Mouse (Mus musculus): ENCODE measurements at regions not wholly inside any gene's neighbourhood (a gene's known extent, or its start where the extent isn't known, plus 50 kb on each side); places are given as distances from the start of the nearest gene placed in this dataset.

- no peaks in the 10 kb centered on the region for H3K27me3 ChIP-seq (ENCODE audit: control insufficient read depth, insufficient read depth, low read depth, low read length)
- H3K4me2 ChIP-seq (ENCODE audit: low read depth, low read length): no peak overlapping the region
- H3K4me3 ChIP-seq (ENCODE audit: low read length): no peak overlapping the region
- H3K36me3 ChIP-seq (ENCODE audit: control insufficient read depth, insufficient read depth, low read length): no peaks in the 10 kb centered on the region
- no peak overlapping the region for H3K27ac ChIP-seq (ENCODE audit: low read length)
- H3K4me1 ChIP-seq (replicated peaks; ENCODE audit: control insufficient read depth, insufficient read depth, low read length): no peaks in the 10 kb centered on the region
- H3K9me3 ChIP-seq (ENCODE audit: control insufficient read depth, low read length): no peaks in the 10 kb centered on the region
- no peak overlapping the region for H3K9ac ChIP-seq (ENCODE audit: low read length)
- no peak for ATAC-seq (ENCODE audit: low read depth)
- 64% methylated on average over 2 of the region's 2 CpGs for WGBS
These were observed 658.6 kb downstream of the Ofcc1 start for GRCm38 (mm10) chr13:39702621-39703020.

GRCm38 (mm10) chr13:39691291-39692024 is 669.8 kb downstream of the Ofcc1 start:
- Histone ChIP-seq H3K9me3 (ENCODE audit: control insufficient read depth, low read length) (no peaks in the 10 kb centered on the region), H3K27ac (ENCODE audit: low read length) (no peak overlapping the region), H3K36me3 (ENCODE audit: control insufficient read depth, insufficient read depth, low read length) (no peaks in the 10 kb centered on the region), H3K9ac (ENCODE audit: low read length) (no peak overlapping the region), H3K4me3 (ENCODE audit: low read length) (no peak overlapping the region), H3K4me2 (ENCODE audit: low read depth, low read length) (no peak overlapping the region), H3K4me1 (replicated peaks; ENCODE audit: control insufficient read depth, insufficient read depth, low read length) (no peaks in the 10 kb centered on the region), H3K27me3 (ENCODE audit: control insufficient read depth, insufficient read depth, low read depth, low read length) (no peaks in the 10 kb centered on the region)
- no peak for ATAC-seq (ENCODE audit: low read depth)
- WGBS: 48% methylated on average over 3 of the region's 3 CpGs

- no peaks in the 10 kb centered on the region for H3K4me1 ChIP-seq (replicated peaks; ENCODE audit: control insufficient read depth, insufficient read depth, low read length)
- H3K4me2 ChIP-seq (ENCODE audit: low read depth, low read length): no peak overlapping the region
- no peak overlapping the region for H3K9ac ChIP-seq (ENCODE audit: low read length)
- H3K27me3 ChIP-seq (ENCODE audit: control insufficient read depth, insufficient read depth, low read depth, low read length): no peaks in the 10 kb centered on the region
- H3K4me3 ChIP-seq (ENCODE audit: low read length): no peak overlapping the region
- H3K9me3 ChIP-seq (ENCODE audit: control insufficient read depth, low read length): no peaks in the 10 kb centered on the region
- H3K27ac ChIP-seq (ENCODE audit: low read length): no peak overlapping the region
- ATAC-seq (ENCODE audit: low read depth): no peak
- 92% methylated on average over 1 of the region's 1 CpGs for WGBS
- H3K36me3 ChIP-seq (ENCODE audit: control insufficient read depth, insufficient read depth, low read length): no peaks in the 10 kb centered on the region
These were observed 696.7 kb downstream of the Ofcc1 start for GRCm38 (mm10) chr13:39664548-39664947.

- Histone ChIP-seq H3K27me3 (ENCODE audit: control insufficient read depth, insufficient read depth, low read depth, low read length) (no peaks in the 10 kb centered on the region), H3K9ac (ENCODE audit: low read length) (no peak overlapping the region), H3K36me3 (ENCODE audit: control insufficient read depth, insufficient read depth, low read length) (no peaks in the 10 kb centered on the region), H3K4me2 (ENCODE audit: low read depth, low read length) (no peak overlapping the region), H3K4me1 (replicated peaks; ENCODE audit: control insufficient read depth, insufficient read depth, low read length) (no peaks in the 10 kb centered on the region), H3K9me3 (ENCODE audit: control insufficient read depth, low read length) (no peaks in the 10 kb centered on the region), H3K27ac (ENCODE audit: low read length) (no peak overlapping the region), H3K4me3 (ENCODE audit: low read length) (no peak overlapping the region)
- no peak for ATAC-seq (ENCODE audit: low read depth)
- WGBS: 41% methylated on average over 12 of the region's 12 CpGs
These were observed 688.8 kb upstream of the Slc35b3 start for GRCm38 (mm10) chr13:39649457-39649856.

- no peaks in the 10 kb centered on the region for H3K9me3 ChIP-seq (ENCODE audit: control insufficient read depth, low read length)
- H3K27me3 ChIP-seq (ENCODE audit: control insufficient read depth, insufficient read depth, low read depth, low read length): no peaks in the 10 kb centered on the region
- H3K4me2 ChIP-seq (ENCODE audit: low read depth, low read length): no peak overlapping the region
- no peak overlapping the region for H3K27ac ChIP-seq (ENCODE audit: low read length)
- no peaks in the 10 kb centered on the region for H3K4me1 ChIP-seq (replicated peaks; ENCODE audit: control insufficient read depth, insufficient read depth, low read length)
- no peak for ATAC-seq (ENCODE audit: low read depth)
- no peak overlapping the region for H3K9ac ChIP-seq (ENCODE audit: low read length)
- no peak overlapping the region for H3K4me3 ChIP-seq (ENCODE audit: low read length)
- 15% methylated on average over 9 of the region's 9 CpGs for WGBS
- H3K36me3 ChIP-seq (ENCODE audit: control insufficient read depth, insufficient read depth, low read length): no peaks in the 10 kb centered on the region
These were observed 686.7 kb upstream of the Slc35b3 start for GRCm38 (mm10) chr13:39647367-39647766.

GRCm38 (mm10) chr13:39631506-39632132 is 670.9 kb upstream of the Slc35b3 start:
- Histone ChIP-seq H3K4me1 (replicated peaks; ENCODE audit: control insufficient read depth, insufficient read depth, low read length) (no peaks in the 10 kb centered on the region), H3K9me3 (ENCODE audit: control insufficient read depth, low read length) (no peaks in the 10 kb centered on the region), H3K9ac (ENCODE audit: low read length) (no peak overlapping the region), H3K27me3 (ENCODE audit: control insufficient read depth, insufficient read depth, low read depth, low read length) (no peaks in the 10 kb centered on the region), H3K36me3 (ENCODE audit: control insufficient read depth, insufficient read depth, low read length) (no peaks in the 10 kb centered on the region), H3K27ac (ENCODE audit: low read length) (no peak overlapping the region), H3K4me3 (ENCODE audit: low read length) (no peak overlapping the region), H3K4me2 (ENCODE audit: low read depth, low read length) (no peak overlapping the region)
- 65% methylated on average over 8 of the region's 8 CpGs for WGBS
- ATAC-seq (ENCODE audit: low read depth): peak; percentile 89
